In genomic region chr11:78181830-78182357, GRCm38 (mm10) we compare ENCODE assay signal across 8 mouse cellular contexts. TPM values are rescaled to one million over a fixed set of nuclear protein-coding genes. Genes with fewer than 3 reads are reported as not detected.
DNase-seq lines count a peak whose midpoint lies in the region; ATAC-seq and TF ChIP-seq lines count a peak whose summit lies in the region.

No protein-coding gene starts in this region.

- intact Hi-C loops in gastrocnemius, adult 2 months (cut with DNase I) = no loop called here

- H3K9ac ChIP-seq in CH12.LX (ENCODE audit: insufficient read depth, low read depth) = peak overlapping the region; percentile 67
- H3K9ac ChIP-seq in forebrain, postnatal 0 days = peak overlapping the region; percentile 91
- H3K9ac ChIP-seq in liver, embryonic 16.5 days (ENCODE audit: low read depth, low read length) = peak overlapping the region; percentile 94

- in situ Hi-C loops in CH12.LX (cut with MboI; ENCODE audit: low pct_ligation_motif_present, low pct_unique_long_range_greater_than_20kb, low sequenced_read_pairs) = no loop called here

- TF ChIP-seq CTCF in gastrocnemius, adult 2 months (IDR thresholded peaks at IDR 0.05) = no peak
- no peak for TF ChIP-seq CTCF in CH12.LX (conservative IDR thresholded peaks at IDR 0.05 in 1 of 2, IDR thresholded peaks at IDR 0.05 in 1 of 2; ENCODE audit: low read depth in 2 of 2, low read length in 2 of 2)
- no peak for TF ChIP-seq CTCF in forebrain, postnatal 0 days (IDR thresholded peaks at IDR 0.05; ENCODE audit: low read depth)

- no peak for DNase-seq in gastrocnemius, adult 2 months
- no peak for DNase-seq in gastrocnemius, postnatal 4 days (ENCODE audit: low spot score in 2 of 2)
- DNase-seq in CH12.LX (ENCODE audit: extremely low read depth) = no peak
- no peak for DNase-seq in forebrain, postnatal 0 days
- no peak for DNase-seq in spleen, adult 18-20 months
- DNase-seq in kidney, postnatal 10 days = no peak
- no peak for DNase-seq in layer of hippocampus, adult 18-20 months (ENCODE audit: low spot score in 2 of 2)

- dilution Hi-C loops in CH12.LX (cut with MboI; ENCODE audit: extremely low pct_ligation_motif_present, extremely low pct_unique_long_range_greater_than_20kb, low sequenced_read_pairs) = no loop called here

- H3K36me3 ChIP-seq in CH12.LX (replicated peaks in 1 of 2; ENCODE audit: control insufficient read depth in 1 of 2, insufficient read depth in 1 of 2, low read length in 1 of 2) = peaks cover 26 to 40% of the 10 kb centered on the region in 2 experiments
- peaks cover 22% of the 10 kb centered on the region for H3K36me3 ChIP-seq in forebrain, postnatal 0 days (ENCODE audit: insufficient read depth)
- peaks cover 27% of the 10 kb centered on the region for H3K36me3 ChIP-seq in liver, embryonic 16.5 days (ENCODE audit: control insufficient read depth, insufficient read depth)

- H3K4me2 ChIP-seq in CH12.LX (ENCODE audit: insufficient read depth, low read depth, poor library complexity, severe bottlenecking) = peak overlapping the region; percentile 95
- H3K4me2 ChIP-seq in forebrain, postnatal 0 days (ENCODE audit: low read depth) = peak overlapping the region; percentile 55
- H3K4me2 ChIP-seq in liver, embryonic 16.5 days (ENCODE audit: low read depth, low read length) = peak overlapping the region; percentile 71

- no peaks in the 10 kb centered on the region for H3K27me3 ChIP-seq in CH12.LX (replicated peaks)
- H3K27me3 ChIP-seq in forebrain, postnatal 0 days (ENCODE audit: insufficient read depth, low read length) = no peaks in the 10 kb centered on the region
- peaks cover 7% of the 10 kb centered on the region for H3K27me3 ChIP-seq in liver, embryonic 16.5 days (ENCODE audit: control insufficient read depth, insufficient read depth, low read depth, low read length)

- TF ChIP-seq RAD21 in CH12.LX (IDR thresholded peaks at IDR 0.05; ENCODE audit: low read depth, low read length) = no peak

- no peak for ATAC-seq in forebrain, postnatal 0 days
- no peak for ATAC-seq in liver, embryonic 16.5 days (ENCODE audit: low read depth)

- TF ChIP-seq POLR2A in CH12.LX (IDR thresholded peaks at IDR 0.05; ENCODE audit: low read depth, low read length) = no peak; the same call in 1 of the 2 replicates

- H3K4me1 ChIP-seq in CH12.LX (ENCODE audit: control insufficient read depth in 1 of 2, insufficient read depth in 2 of 2) = peaks cover 13 to 46% of the 10 kb centered on the region in 2 experiments
- H3K4me1 ChIP-seq in forebrain, postnatal 0 days (ENCODE audit: insufficient read depth) = peaks cover 19% of the 10 kb centered on the region
- H3K4me1 ChIP-seq in liver, embryonic 16.5 days (ENCODE audit: control insufficient read depth, low read depth, low read length) = peaks cover 38% of the 10 kb centered on the region

- H3K27ac ChIP-seq in gastrocnemius, adult 2 months = 0 out of 2 replicates have a peak overlapping the region, but pooled peaks have one; percentile 91
- no peak overlapping the region for H3K27ac ChIP-seq in CH12.LX (ENCODE audit: insufficient read depth, low read depth)
- H3K27ac ChIP-seq in forebrain, postnatal 0 days (ENCODE audit: low read depth, low read length) = no peak overlapping the region
- H3K27ac ChIP-seq in liver, embryonic 16.5 days (ENCODE audit: low read length) = peak overlapping the region; percentile 91

- peak; percentile 33 for TF ChIP-seq EP300 in CH12.LX (IDR thresholded peaks at IDR 0.05; ENCODE audit: low read length)

- H3K4me3 ChIP-seq in gastrocnemius, adult 2 months = peak overlapping the region; percentile 85
- H3K4me3 ChIP-seq in CH12.LX (replicated peaks in 1 of 3; ENCODE audit: low read depth in 2 of 3, low read length in 2 of 3, poor library complexity in 1 of 3) = peak overlapping the region; percentile 70 to 96 (median 76)
- peak overlapping the region; percentile 90 for H3K4me3 ChIP-seq in forebrain, postnatal 0 days (ENCODE audit: low read depth, low read length)
- peak overlapping the region; percentile 99 for H3K4me3 ChIP-seq in liver, embryonic 16.5 days (ENCODE audit: low read depth, low read length)

- peaks cover 38% of the 10 kb centered on the region for H3K79me2 ChIP-seq in CH12.LX (replicated peaks; ENCODE audit: control insufficient read depth, extremely low read depth, insufficient read depth, poor library complexity, severe bottlenecking)

- H3K9me3 ChIP-seq in CH12.LX (replicated peaks; ENCODE audit: low read length) = no peaks in the 10 kb centered on the region
- no peaks in the 10 kb centered on the region for H3K9me3 ChIP-seq in forebrain, postnatal 0 days (ENCODE audit: low read length)
- H3K9me3 ChIP-seq in liver, embryonic 16.5 days (replicated peaks; ENCODE audit: control insufficient read depth, low read length) = no peaks in the 10 kb centered on the region

- 42% methylated on average over 2 of the region's 2 CpGs for WGBS in forebrain, postnatal 0 days
- 27% methylated on average over 2 of the region's 2 CpGs for WGBS in liver, embryonic 16.5 days (ENCODE audit: insufficient replicate concordance)

TF ChIP-seq in CH12.LX, 34 proteins besides CTCF, POLR2A, EP300 and RAD21 (continues in another document):
- no peak for TF ChIP-seq JUND (conservative IDR thresholded peaks at IDR 0.05; ENCODE audit: low read depth, low read length)
- no peak for TF ChIP-seq MAZ (IDR thresholded peaks at IDR 0.05; ENCODE audit: low read depth, low read length)
- TF ChIP-seq UBTF (IDR thresholded peaks at IDR 0.05; ENCODE audit: low read depth, low read length) = no peak
- no peak for TF ChIP-seq ZKSCAN1 (IDR thresholded peaks at IDR 0.05; ENCODE audit: borderline replicate concordance, low read depth, low read length)
- no peak for TF ChIP-seq ELF1 (IDR thresholded peaks at IDR 0.05; ENCODE audit: low read depth, low read length)
- TF ChIP-seq MXI1 (IDR thresholded peaks at IDR 0.05; ENCODE audit: low read depth, low read length) = peak; percentile 47; the same call in 1 of the 2 replicates
- no peak for TF ChIP-seq BHLHE40 (IDR thresholded peaks at IDR 0.05; ENCODE audit: low read depth, low read length)
- no peak for TF ChIP-seq SMC3 (IDR thresholded peaks at IDR 0.05; ENCODE audit: low read depth, low read length)
- TF ChIP-seq USF1 (IDR thresholded peaks at IDR 0.05; ENCODE audit: low read depth, low read length) = no peak
- TF ChIP-seq E2F4 (IDR thresholded peaks at IDR 0.05; ENCODE audit: insufficient replicate concordance, low read depth, low read length) = no peak
- TF ChIP-seq MAX (IDR thresholded peaks at IDR 0.05; ENCODE audit: low read length) = no peak

RNA-seq across cellular contexts. Expression of gene Rpl23a, which starts 1.5 kb away (rescaled TPM):
- 100 to 1,000 TPM; 760 to 970 TPM for total RNA-seq in gastrocnemius, adult 2 months (2021)
- total RNA-seq in gastrocnemius, postnatal 4 days (2021) = 1,000 to 10,000 TPM; 1,488 to 1,617 TPM
- total RNA-seq in CH12.LX (2012; rRNA removed) = 3,714 and 3,939 TPM in 2 replicates
- 3,235 and 3,361 TPM in 2 replicates for total RNA-seq in CH12.LX (2014; rRNA removed)
- polyA plus RNA-seq in CH12.LX (2012; ENCODE audit: insufficient read length, low read depth) = 2,992 and 3,119 TPM in 2 replicates
- total RNA-seq in forebrain, postnatal 0 days (2014; rRNA removed) = 772 and 968 TPM in 2 replicates
- polyA plus RNA-seq in forebrain, postnatal 0 days (2015; fragmentation: Nextera tagmentation; extraction: Ambion mirVana) = 938 and 1,223 TPM in 2 replicates
- 609 and 714 TPM in 2 replicates for polyA plus RNA-seq in liver, embryonic 16.5 days (2015; fragmentation: Nextera tagmentation; extraction: Ambion mirVana)
- total RNA-seq in layer of hippocampus, adult 18-20 months (2021) = 100 to 1,000 TPM; 770 to 803 TPM

RNA-seq across cellular contexts. Expression of gene Tlcd1, which starts 5.4 kb away (rescaled TPM):
- total RNA-seq in gastrocnemius, adult 2 months (2021) = 1 to 10 TPM; 1.3 to 1.7 TPM
- total RNA-seq in gastrocnemius, postnatal 4 days (2021) = 10 to 100 TPM; 12.6 to 16.0 TPM
- total RNA-seq in CH12.LX (2012; rRNA removed) = 16.4 and 20.3 TPM in 2 replicates
- 18.2 and 20.3 TPM in 2 replicates for total RNA-seq in CH12.LX (2014; rRNA removed)
- 15.6 and 19.1 TPM in 2 replicates for polyA plus RNA-seq in CH12.LX (2012; ENCODE audit: insufficient read length, low read depth)
- 15.3 and 22.0 TPM in 2 replicates for total RNA-seq in forebrain, postnatal 0 days (2014; rRNA removed)
- 13.9 and 19.0 TPM in 2 replicates for polyA plus RNA-seq in forebrain, postnatal 0 days (2015; fragmentation: Nextera tagmentation; extraction: Ambion mirVana)
- 39.9 and 40.3 TPM in 2 replicates for polyA plus RNA-seq in liver, embryonic 16.5 days (2015; fragmentation: Nextera tagmentation; extraction: Ambion mirVana)
- 10 to 100 TPM; 16.8 to 17.5 TPM for total RNA-seq in layer of hippocampus, adult 18-20 months (2021)

RNA-seq across cellular contexts. Expression of gene Nek8, which starts 5.4 kb away (rescaled TPM):
- under 1 TPM; 0.36 to 0.75 TPM for total RNA-seq in gastrocnemius, adult 2 months (2021)
- 1 to 10 TPM; 6.6 to 7.5 TPM for total RNA-seq in gastrocnemius, postnatal 4 days (2021)
- total RNA-seq in CH12.LX (2012; rRNA removed) = 6.7 and 7.4 TPM in 2 replicates
- 6.1 and 7.1 TPM in 2 replicates for total RNA-seq in CH12.LX (2014; rRNA removed)
- 8.3 and 9.9 TPM in 2 replicates for polyA plus RNA-seq in CH12.LX (2012; ENCODE audit: insufficient read length, low read depth)
- 4.7 and 6.1 TPM in 2 replicates for total RNA-seq in forebrain, postnatal 0 days (2014; rRNA removed)
- polyA plus RNA-seq in forebrain, postnatal 0 days (2015; fragmentation: Nextera tagmentation; extraction: Ambion mirVana) = 5.5 and 5.7 TPM in 2 replicates
- 10.2 and 10.4 TPM in 2 replicates for polyA plus RNA-seq in liver, embryonic 16.5 days (2015; fragmentation: Nextera tagmentation; extraction: Ambion mirVana)
- 1 to 10 TPM; 2.6 to 4.1 TPM for total RNA-seq in layer of hippocampus, adult 18-20 months (2021)

RNA-seq across cellular contexts. Expression of gene Rab34, which starts 6.3 kb away (rescaled TPM):
- total RNA-seq in gastrocnemius, adult 2 months (2021) = 1 to 10 TPM; 3.3 to 4.6 TPM
- total RNA-seq in gastrocnemius, postnatal 4 days (2021) = 10 to 100 TPM; 43.9 to 45.7 TPM
- total RNA-seq in CH12.LX (2012; rRNA removed) (0.17 and 0.25 TPM in 2 replicates), CH12.LX (2014; rRNA removed) (0.50 TPM in 1 of 2 replicates, not detected in the other)
- polyA plus RNA-seq in CH12.LX (2012; ENCODE audit: insufficient read length, low read depth) = 0.49 and 1.4 TPM in 2 replicates
- 76.9 and 83.5 TPM in 2 replicates for total RNA-seq in forebrain, postnatal 0 days (2014; rRNA removed)
- 50.8 and 55.5 TPM in 2 replicates for polyA plus RNA-seq in forebrain, postnatal 0 days (2015; fragmentation: Nextera tagmentation; extraction: Ambion mirVana)
- 11.8 and 16.2 TPM in 2 replicates for polyA plus RNA-seq in liver, embryonic 16.5 days (2015; fragmentation: Nextera tagmentation; extraction: Ambion mirVana)
- 10 to 100 TPM; 22.5 to 25.8 TPM for total RNA-seq in layer of hippocampus, adult 18-20 months (2021)

RNA-seq across cellular contexts. Expression of gene Proca1, which starts 11.3 kb away (rescaled TPM):
- under 1 TPM in 1 of 2 experiments, not detected in 1; 0.81 TPM for total RNA-seq in gastrocnemius, adult 2 months (2021)
- 1 to 10 TPM; 1.9 to 2.4 TPM for total RNA-seq in gastrocnemius, postnatal 4 days (2021)
- total RNA-seq in CH12.LX (2012; rRNA removed) (0.21 TPM in 1 of 2 replicates, not detected in the other), CH12.LX (2014; rRNA removed) (not detected in 2 replicates)
- polyA plus RNA-seq in CH12.LX (2012; ENCODE audit: insufficient read length, low read depth) = 0.40 and 0.46 TPM in 2 replicates
- 0.81 and 2.4 TPM in 2 replicates for total RNA-seq in forebrain, postnatal 0 days (2014; rRNA removed)
- 2.5 and 3.3 TPM in 2 replicates for polyA plus RNA-seq in forebrain, postnatal 0 days (2015; fragmentation: Nextera tagmentation; extraction: Ambion mirVana)
- 0.36 and 0.44 TPM in 2 replicates for polyA plus RNA-seq in liver, embryonic 16.5 days (2015; fragmentation: Nextera tagmentation; extraction: Ambion mirVana)
- total RNA-seq in layer of hippocampus, adult 18-20 months (2021) = 1 to 10 TPM; 3.4 to 4.4 TPM

Comparison
In these comparisons a context has a peak if more than half of its experiments do, and no peak if none do; other contexts are left out.
1. H3K27ac ChIP-seq: peak in gastrocnemius, adult 2 months (single experiment) and liver, embryonic 16.5 days (single experiment); none in CH12.LX (single experiment) and forebrain, postnatal 0 days (single experiment).
2. Peak in every context shown above with its lines, with median percentiles within 50 percentile points of each other: H3K4me3 ChIP-seq, H3K4me2 ChIP-seq and H3K9ac ChIP-seq.